Mouse (Mus musculus) ES-Bruce4 (cell line): ENCODE results near the gene Ranbp17.

Experiments used
- CTCF ChIP-seq: IDR thresholded peaks from one replicate; pipeline ENCODE4 v1.8.1; 2011; ENCODE audit warnings: low read depth, low read length
- POLR2A ChIP-seq: IDR thresholded peaks from one replicate; pipeline ENCODE4 v1.8.1; 2011; ENCODE audit warnings: low read length; ENCODE audit not compliant: insufficient read depth

GRCm38 (mm10) chr11:33176525-33177245 is 336.9 kb downstream of the Ranbp17 start:
- TF ChIP-seq POLR2A: no peak
- peak; percentile 75 for TF ChIP-seq CTCF
